In genomic region chrX:56615236-56615635, GRCm38 (mm10) we compare ENCODE assay signal across 20 mouse cellular contexts. TPM values are rescaled to one million over a fixed set of nuclear protein-coding genes. Genes with fewer than 3 reads are reported as not detected.
DNase-seq lines count a peak whose midpoint lies in the region; ATAC-seq and TF ChIP-seq lines count a peak whose summit lies in the region.
"Had no signal": no experiment of that assay in that cellular context is flagged by ENCODE, and none has a peak within 500 bp of the region (broad histone marks: within the 10 kb centered on the region; RNA-seq: fewer than 3 reads in every experiment).

No protein-coding gene starts in this region.

- no peak overlapping the region for H3K4me3 ChIP-seq in liver, embryonic 11.5 days (ENCODE audit: low read depth, low read length)
- no peak overlapping the region for H3K4me3 ChIP-seq in liver, embryonic 12.5 days
- no peak overlapping the region for H3K4me3 ChIP-seq in liver, embryonic 14.5 days (ENCODE audit: insufficient read depth in 1 of 2, low read depth in 2 of 2, low read length in 2 of 2)
- H3K4me3 ChIP-seq in embryonic facial prominence, embryonic 10.5 days, result no peak overlapping the region
- H3K4me3 ChIP-seq in midbrain, postnatal 0 days (ENCODE audit: low read depth, low read length), result no peak overlapping the region
- H3K4me3 ChIP-seq: embryonic facial prominence, embryonic 12.5 days; forebrain, embryonic 13.5 days; forebrain, embryonic 15.5 days had no signal

- peak; percentile 45; the same call in 1 of the 2 replicates for TF ChIP-seq EP300 in liver, embryonic 14.5 days (IDR thresholded peaks at IDR 0.05; ENCODE audit: low read depth)

- no peak for TF ChIP-seq CTCF in liver, embryonic 14.5 days (IDR thresholded peaks at IDR 0.05; ENCODE audit: low read depth)
- TF ChIP-seq CTCF in midbrain, postnatal 0 days (IDR thresholded peaks at IDR 0.05), result no peak

- no peaks in the 10 kb centered on the region for H3K9me3 ChIP-seq in liver, embryonic 11.5 days (ENCODE audit: control insufficient read depth, low read length)
- H3K9me3 ChIP-seq in liver, embryonic 12.5 days (replicated peaks), result no peaks in the 10 kb centered on the region
- no peaks in the 10 kb centered on the region for H3K9me3 ChIP-seq in liver, embryonic 14.5 days (ENCODE audit: control insufficient read depth, low read length)
- H3K9me3 ChIP-seq in embryonic facial prominence, embryonic 10.5 days, result no peaks in the 10 kb centered on the region
- H3K9me3 ChIP-seq in midbrain, postnatal 0 days (ENCODE audit: low read length), result no peaks in the 10 kb centered on the region
- H3K9me3 ChIP-seq: embryonic facial prominence, embryonic 12.5 days; forebrain, embryonic 13.5 days; forebrain, embryonic 15.5 days had no signal

- H3K27ac ChIP-seq in liver, embryonic 11.5 days (ENCODE audit: low read depth, low read length), result no peak overlapping the region; the same call in 1 of the 2 replicates
- H3K27ac ChIP-seq in liver, embryonic 12.5 days, result no peak overlapping the region
- H3K27ac ChIP-seq in liver, embryonic 14.5 days, result no peak overlapping the region
- H3K27ac ChIP-seq in embryonic facial prominence, embryonic 10.5 days (replicated peaks), result no peak overlapping the region
- H3K27ac ChIP-seq in midbrain, postnatal 0 days (ENCODE audit: low read depth, low read length), result no peak overlapping the region
- H3K27ac ChIP-seq: embryonic facial prominence, embryonic 12.5 days; forebrain, embryonic 13.5 days; forebrain, embryonic 15.5 days had no signal

- H3K27me3 ChIP-seq in liver, embryonic 11.5 days (replicated peaks; ENCODE audit: control insufficient read depth, insufficient read depth, low read length), result no peaks in the 10 kb centered on the region
- H3K27me3 ChIP-seq in liver, embryonic 12.5 days (replicated peaks), result no peaks in the 10 kb centered on the region
- no peaks in the 10 kb centered on the region for H3K27me3 ChIP-seq in liver, embryonic 14.5 days (ENCODE audit: control insufficient read depth, insufficient read depth, low read length)
- H3K27me3 ChIP-seq in embryonic facial prominence, embryonic 10.5 days (replicated peaks; ENCODE audit: low read depth, poor library complexity, severe bottlenecking), result no peaks in the 10 kb centered on the region
- H3K27me3 ChIP-seq in midbrain, postnatal 0 days (ENCODE audit: insufficient read depth, low read length), result no peaks in the 10 kb centered on the region
- H3K27me3 ChIP-seq: embryonic facial prominence, embryonic 12.5 days; forebrain, embryonic 13.5 days; forebrain, embryonic 15.5 days had no signal

- H3K36me3 ChIP-seq in liver, embryonic 11.5 days (ENCODE audit: control insufficient read depth, insufficient read depth, low read length), result no peaks in the 10 kb centered on the region
- no peaks in the 10 kb centered on the region for H3K36me3 ChIP-seq in liver, embryonic 12.5 days
- no peaks in the 10 kb centered on the region for H3K36me3 ChIP-seq in liver, embryonic 14.5 days (replicated peaks; ENCODE audit: control insufficient read depth, insufficient read depth, low read depth)
- no peaks in the 10 kb centered on the region for H3K36me3 ChIP-seq in embryonic facial prominence, embryonic 10.5 days (replicated peaks)
- no peaks in the 10 kb centered on the region for H3K36me3 ChIP-seq in midbrain, postnatal 0 days (ENCODE audit: insufficient read depth, low read length)
- H3K36me3 ChIP-seq: embryonic facial prominence, embryonic 12.5 days; forebrain, embryonic 15.5 days had no signal

- H3K4me2 ChIP-seq in liver, embryonic 11.5 days, result no peak overlapping the region
- 0 out of 2 replicates have a peak overlapping the region, but pooled peaks have one; percentile 8 for H3K4me2 ChIP-seq in liver, embryonic 12.5 days
- H3K4me2 ChIP-seq in liver, embryonic 14.5 days (ENCODE audit: low read depth), result peak overlapping the region; percentile 18; the same call in 1 of the 2 replicates
- no peak overlapping the region for H3K4me2 ChIP-seq in midbrain, postnatal 0 days (ENCODE audit: low read depth, low read length, poor library complexity, severe bottlenecking)
- H3K4me2 ChIP-seq: embryonic facial prominence, embryonic 12.5 days; forebrain, embryonic 13.5 days; forebrain, embryonic 15.5 days had no signal

- no peak for DNase-seq in liver, embryonic 11.5 days (ENCODE audit: low spot score)
- DNase-seq in liver, embryonic 14.5 days (ENCODE audit: low read depth in 3 of 3, low spot score in 3 of 3), result no peak
- no peak for DNase-seq in embryonic facial prominence, embryonic 10.5 days (ENCODE audit: low spot score)
- no peak for DNase-seq in midbrain, postnatal 0 days (ENCODE audit: low spot score)
- no peak for DNase-seq in retina, postnatal 1 day
- DNase-seq: adrenal gland, adult 2 months; adrenal gland, postnatal 10 days; adrenal gland, postnatal 25 days; cerebellum, adult 11 months; cerebellum, adult 18-20 months; cerebellum, adult 8-10 months; cerebellum, adult 9-11 months; cerebellum, postnatal 14 days; cerebellum, postnatal 36 days; embryo, embryonic 11 days had no signal

- H3K4me1 ChIP-seq in liver, embryonic 11.5 days (replicated peaks; ENCODE audit: control insufficient read depth, insufficient read depth, low read length), result no peaks in the 10 kb centered on the region
- peaks cover 36% of the 10 kb centered on the region for H3K4me1 ChIP-seq in liver, embryonic 12.5 days
- peaks cover 0 to 13% of the 10 kb centered on the region in 2 experiments; a peak in 2 of 4 replicates for H3K4me1 ChIP-seq in liver, embryonic 14.5 days (replicated peaks; ENCODE audit: control insufficient read depth in 2 of 2, insufficient read depth in 2 of 2, low read length in 1 of 2)
- peaks cover 8% of the 10 kb centered on the region; the same call in 1 of the 2 replicates for H3K4me1 ChIP-seq in embryonic facial prominence, embryonic 10.5 days
- no peaks in the 10 kb centered on the region for H3K4me1 ChIP-seq in midbrain, postnatal 0 days (ENCODE audit: insufficient read depth, low read length)

- no peak overlapping the region for H3K9ac ChIP-seq in liver, embryonic 11.5 days (ENCODE audit: low read depth, low read length)
- no peak overlapping the region for H3K9ac ChIP-seq in liver, embryonic 12.5 days
- no peak overlapping the region for H3K9ac ChIP-seq in liver, embryonic 14.5 days (replicated peaks)
- no peak overlapping the region for H3K9ac ChIP-seq in midbrain, postnatal 0 days (replicated peaks; ENCODE audit: low read length, poor library complexity, severe bottlenecking)
- H3K9ac ChIP-seq: embryonic facial prominence, embryonic 12.5 days; forebrain, embryonic 13.5 days; forebrain, embryonic 15.5 days had no signal

- WGBS in liver, embryonic 11.5 days, result 68% methylated on average over 2 of the region's 2 CpGs
- WGBS in liver, embryonic 12.5 days (ENCODE audit: insufficient replicate concordance), result 60% methylated on average over 2 of the region's 2 CpGs
- WGBS in liver, embryonic 14.5 days (ENCODE audit: insufficient replicate concordance), result 37% methylated on average over 2 of the region's 2 CpGs
- WGBS in embryonic facial prominence, embryonic 10.5 days, result 84% methylated on average over 2 of the region's 2 CpGs
- 98% methylated on average over 2 of the region's 2 CpGs for WGBS in midbrain, postnatal 0 days

- ATAC-seq in liver, embryonic 11.5 days (replicated peaks; ENCODE audit: low FRiP score), result peak; percentile 68
- peak; percentile 82 for ATAC-seq in liver, embryonic 12.5 days
- ATAC-seq in liver, embryonic 14.5 days (ENCODE audit: insufficient read depth), result peak; percentile 56; the same call in 1 of the 2 replicates
- 0 out of 2 replicates have a peak, but pooled peaks have one; percentile 44 for ATAC-seq in megakaryocyte-erythroid progenitor cell, adult 5-6 weeks (replicated peaks; ENCODE audit: low FRiP score, low TSS enrichment, poor library complexity, severe bottlenecking)
- ATAC-seq in midbrain, postnatal 0 days (ENCODE audit: low FRiP score), result no peak
- ATAC-seq: forebrain, embryonic 13.5 days; forebrain, embryonic 15.5 days had no signal

RNA-seq across cellular contexts. Expression of gene Slc9a6, which starts 5.7 kb away (rescaled TPM):
- polyA plus RNA-seq in liver, embryonic 11.5 days (2014; fragmentation: Nextera tagmentation; extraction: Ambion mirVana), result 6.8 and 7.3 TPM in 2 replicates
- polyA plus RNA-seq in liver, embryonic 12.5 days (2016; fragmentation: Nextera tagmentation; extraction: Ambion mirVana), result 6.0 and 6.4 TPM in 2 replicates
- polyA plus RNA-seq in liver, embryonic 14.5 days (2012; rRNA removed), result 2.8 and 3.4 TPM in 2 replicates
- polyA plus RNA-seq in liver, embryonic 14.5 days (2014; fragmentation: Nextera tagmentation; extraction: Ambion mirVana), result 2.5 and 4.0 TPM in 2 replicates
- 2.9 and 5.0 TPM in 2 replicates for total RNA-seq in megakaryocyte-erythroid progenitor cell, adult 5-6 weeks (2014; fragmentation: Nextera tagmentation)
- 6.5 and 12.9 TPM in 2 replicates for total RNA-seq in megakaryocyte-erythroid progenitor cell, adult 5-6 weeks (2017)
- polyA plus RNA-seq in embryonic facial prominence, embryonic 10.5 days (2016; fragmentation: Nextera tagmentation; extraction: Ambion mirVana), result 8.9 and 9.9 TPM in 2 replicates
- 111 and 138 TPM in 2 replicates for total RNA-seq in midbrain, postnatal 0 days (2014; rRNA removed)
- polyA plus RNA-seq in midbrain, postnatal 0 days (2015; fragmentation: Nextera tagmentation; extraction: Ambion mirVana), result 67.7 and 70.1 TPM in 2 replicates

RNA-seq across cellular contexts. Expression of gene Mmgt1, which starts 17.4 kb away (rescaled TPM):
- polyA plus RNA-seq in liver, embryonic 11.5 days (2014; fragmentation: Nextera tagmentation; extraction: Ambion mirVana), result 20.2 and 25.0 TPM in 2 replicates
- 14.1 and 14.6 TPM in 2 replicates for polyA plus RNA-seq in liver, embryonic 12.5 days (2016; fragmentation: Nextera tagmentation; extraction: Ambion mirVana)
- polyA plus RNA-seq in liver, embryonic 14.5 days (2012; rRNA removed), result 3.7 and 5.1 TPM in 2 replicates
- 8.5 and 8.7 TPM in 2 replicates for polyA plus RNA-seq in liver, embryonic 14.5 days (2014; fragmentation: Nextera tagmentation; extraction: Ambion mirVana)
- total RNA-seq in megakaryocyte-erythroid progenitor cell, adult 5-6 weeks (2014; fragmentation: Nextera tagmentation), result 18.4 and 24.0 TPM in 2 replicates
- total RNA-seq in megakaryocyte-erythroid progenitor cell, adult 5-6 weeks (2017), result 17.1 and 26.8 TPM in 2 replicates
- 34.4 and 37.1 TPM in 2 replicates for polyA plus RNA-seq in embryonic facial prominence, embryonic 10.5 days (2016; fragmentation: Nextera tagmentation; extraction: Ambion mirVana)
- total RNA-seq in midbrain, postnatal 0 days (2014; rRNA removed), result 74.2 and 85.1 TPM in 2 replicates
- polyA plus RNA-seq in midbrain, postnatal 0 days (2015; fragmentation: Nextera tagmentation; extraction: Ambion mirVana), result 43.2 and 44.0 TPM in 2 replicates

Comparison
In these comparisons a context has a peak if more than half of its experiments do, and no peak if none do; other contexts are left out.
1. H3K4me2 ChIP-seq: peak in liver, embryonic 12.5 days (single experiment) and liver, embryonic 14.5 days (single experiment); none in liver, embryonic 11.5 days (single experiment) and midbrain, postnatal 0 days (single experiment).